Mouse (Mus musculus): ENCODE results near the gene Znrf2. TPM values are rescaled to one million over a fixed set of nuclear protein-coding genes. Genes with fewer than 3 reads are reported as not detected.
A peak's percentile ranks its signal among the peaks of the same experiment; 100 is the strongest.

Gene Znrf2
- total and polyA plus RNA-seq, 2 experiments from 2014 or later, result 5.9 to 45.9 TPM

DNA sequence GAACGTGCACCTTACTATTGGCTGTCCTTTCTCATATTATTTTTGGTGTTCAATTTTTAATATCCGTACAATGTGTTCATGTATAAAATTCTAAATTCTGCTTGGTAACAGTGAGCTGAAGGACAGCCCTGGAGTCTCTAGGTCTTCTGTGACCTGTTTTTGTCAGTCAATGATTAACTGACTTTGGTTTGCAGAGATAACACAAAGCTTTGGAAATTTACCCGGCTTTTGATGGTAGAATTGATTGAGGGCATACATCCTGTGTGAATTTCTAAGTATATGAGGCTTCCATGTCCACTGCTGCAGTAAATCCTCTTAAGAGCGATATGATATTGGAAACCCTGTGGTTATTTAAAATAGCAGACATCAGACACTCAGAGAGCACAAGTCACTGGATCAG lies 26.6 kb upstream of the Znrf2 start:
- ATAC-seq, result no peak
- no peaks in the 10 kb centered on the region for H3K4me1 ChIP-seq (ENCODE audit: insufficient read depth, low read length)

DNA sequence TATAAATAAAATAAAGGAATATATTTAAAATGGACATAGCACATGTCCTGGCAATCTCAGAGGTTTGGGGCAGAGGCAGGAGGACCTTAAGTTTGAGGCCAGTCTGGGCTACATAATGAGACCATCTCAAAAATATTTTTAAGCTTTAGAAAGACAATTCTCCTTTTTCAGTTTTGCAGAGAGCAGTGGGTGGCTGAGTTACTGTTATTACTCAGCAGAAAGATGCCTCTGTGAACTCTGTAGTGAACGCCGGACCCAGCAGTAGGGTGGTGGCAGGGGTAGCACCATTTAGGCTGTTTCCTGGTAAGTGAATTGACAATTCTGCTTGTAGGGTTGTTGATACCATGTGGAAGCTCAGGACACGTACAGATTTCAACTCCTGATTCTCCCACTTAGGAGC lies 22.9 kb upstream of the Znrf2 start:
- DNase-seq (ENCODE audit: low spot score) (no peak), ATAC-seq (no peak)
- H3K9ac ChIP-seq (replicated peaks; ENCODE audit: low read length), result no peak overlapping the region
- no peak overlapping the region for H3K4me2 ChIP-seq (ENCODE audit: low read depth, low read length)
- no peak overlapping the region for H3K4me3 ChIP-seq (ENCODE audit: low read length)
- H3K27ac ChIP-seq, result no peak overlapping the region
- no peaks in the 10 kb centered on the region for H3K36me3 ChIP-seq (ENCODE audit: insufficient read depth, low read length)
- H3K27me3 ChIP-seq (ENCODE audit: insufficient read depth, low read length), result no peaks in the 10 kb centered on the region
- no peak for TF ChIP-seq CTCF (IDR thresholded peaks at IDR 0.05; ENCODE audit: low read depth)
- WGBS, result 96% methylated on average over 3 of the region's 3 CpGs
- H3K9me3 ChIP-seq (ENCODE audit: low read length), result peaks cover 2% of the 10 kb centered on the region; the same call in 1 of the 2 replicates
- H3K4me1 ChIP-seq (ENCODE audit: insufficient read depth, low read length), result no peaks in the 10 kb centered on the region

More for the DNA sequence above, 26.6 kb upstream of the Znrf2 start:
- no peak overlapping the region for H3K4me2 ChIP-seq (ENCODE audit: low read depth, low read length)
- H3K4me3 ChIP-seq (ENCODE audit: low read length), result no peak overlapping the region
- no peak overlapping the region for H3K27ac ChIP-seq
- no peak overlapping the region for H3K9ac ChIP-seq (replicated peaks; ENCODE audit: low read length)
- TF ChIP-seq CTCF (IDR thresholded peaks at IDR 0.05; ENCODE audit: low read depth), result no peak
- 88% methylated on average over 4 of the region's 4 CpGs for WGBS
- no peaks in the 10 kb centered on the region for H3K36me3 ChIP-seq (ENCODE audit: insufficient read depth, low read length)
- H3K9me3 ChIP-seq (ENCODE audit: low read length), result no peaks in the 10 kb centered on the region
- no peak for DNase-seq (ENCODE audit: low spot score)
- H3K27me3 ChIP-seq (ENCODE audit: insufficient read depth, low read length), result no peaks in the 10 kb centered on the region

DNA sequence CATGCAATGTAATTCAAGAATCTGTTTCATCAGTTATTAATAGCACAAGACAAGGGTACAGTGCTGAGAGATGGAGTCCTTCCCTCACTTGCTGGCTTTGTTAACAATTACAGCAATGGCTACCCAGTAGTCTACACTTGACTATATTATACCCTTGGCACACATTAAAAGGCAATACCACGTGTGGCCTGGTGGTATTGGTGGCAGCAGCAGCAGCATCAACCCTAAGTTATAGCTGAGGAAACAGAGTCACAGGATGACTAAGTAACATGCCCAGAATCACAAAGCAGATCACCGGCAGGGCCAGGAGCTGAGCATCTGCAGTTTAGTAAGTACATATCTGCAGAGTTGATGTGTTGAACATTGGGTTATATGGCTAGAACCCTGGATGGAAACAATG lies 22.3 kb upstream of the Znrf2 start:
- Histone ChIP-seq H3K27ac (no peak overlapping the region), H3K9ac (replicated peaks; ENCODE audit: low read length) (no peak overlapping the region), H3K27me3 (ENCODE audit: insufficient read depth, low read length) (no peaks in the 10 kb centered on the region), H3K36me3 (ENCODE audit: insufficient read depth, low read length) (no peaks in the 10 kb centered on the region), H3K4me2 (ENCODE audit: low read depth, low read length) (no peak overlapping the region), H3K4me3 (ENCODE audit: low read length) (no peak overlapping the region), H3K4me1 (ENCODE audit: insufficient read depth, low read length) (no peaks in the 10 kb centered on the region), H3K9me3 (ENCODE audit: low read length) (peaks cover 4% of the 10 kb centered on the region; the same call in 1 of the 2 replicates)
- ATAC-seq (no peak), DNase-seq (ENCODE audit: low spot score) (no peak)
- no peak for TF ChIP-seq CTCF (IDR thresholded peaks at IDR 0.05; ENCODE audit: low read depth)
- whole genome bisulfite sequencing, result 71% methylated on average over 2 of the region's 2 CpGs

DNA sequence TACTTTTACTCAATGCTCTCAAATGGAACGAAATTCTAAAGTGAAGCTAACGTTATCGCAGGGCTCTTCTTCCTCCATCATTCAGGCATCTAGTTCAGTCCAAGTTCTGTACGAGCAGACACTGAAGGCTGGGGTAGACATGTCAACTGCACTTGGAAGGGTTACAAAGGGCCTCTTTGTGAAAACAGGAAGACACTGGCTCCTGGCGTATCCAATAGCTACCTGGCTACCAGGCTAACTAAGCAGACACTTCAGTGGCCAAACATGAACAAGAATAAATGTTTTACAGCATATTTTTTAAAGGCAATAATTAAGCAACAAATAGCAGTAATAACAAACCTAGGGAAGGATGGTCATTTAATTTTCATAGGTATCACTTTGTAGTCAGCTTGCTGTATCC lies 21.7 kb upstream of the Znrf2 start:
- WGBS, result 82% methylated on average over 5 of the region's 5 CpGs
- DNase-seq (ENCODE audit: low spot score), result no peak
- peaks cover 4% of the 10 kb centered on the region; the same call in 1 of the 2 replicates for H3K9me3 ChIP-seq (ENCODE audit: low read length)
- TF ChIP-seq CTCF (IDR thresholded peaks at IDR 0.05; ENCODE audit: low read depth), result no peak
- H3K36me3 ChIP-seq (ENCODE audit: insufficient read depth, low read length), result no peaks in the 10 kb centered on the region
- H3K9ac ChIP-seq (replicated peaks; ENCODE audit: low read length), result no peak overlapping the region
- no peak overlapping the region for H3K4me2 ChIP-seq (ENCODE audit: low read depth, low read length)
- ATAC-seq, result no peak
- no peak overlapping the region for H3K4me3 ChIP-seq (ENCODE audit: low read length)
- H3K27me3 ChIP-seq (ENCODE audit: insufficient read depth, low read length), result no peaks in the 10 kb centered on the region
- no peak overlapping the region for H3K27ac ChIP-seq
- H3K4me1 ChIP-seq (ENCODE audit: insufficient read depth, low read length), result no peaks in the 10 kb centered on the region

DNA sequence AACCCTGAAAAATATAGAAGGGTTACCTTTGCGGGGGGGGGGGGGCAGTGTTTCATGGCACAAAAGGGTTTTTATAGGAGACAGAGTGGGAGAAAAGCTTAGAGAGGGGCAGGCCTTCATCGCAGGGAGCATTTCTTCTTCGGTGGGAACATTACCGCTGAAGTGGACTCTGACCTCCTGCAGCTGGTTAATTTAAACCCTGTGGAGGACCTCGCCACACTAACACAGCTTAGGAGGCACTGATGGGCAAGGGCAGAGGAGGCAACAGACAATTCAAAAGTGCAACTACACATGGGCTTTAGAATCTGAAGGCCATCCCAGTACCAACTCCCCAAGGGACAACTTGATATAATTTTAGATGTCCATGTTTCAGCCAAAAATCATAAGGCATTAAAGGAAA lies 20.7 kb upstream of the Znrf2 start:
- H3K9ac ChIP-seq (replicated peaks; ENCODE audit: low read length), result no peak overlapping the region
- H3K4me1 ChIP-seq (ENCODE audit: insufficient read depth, low read length), result no peaks in the 10 kb centered on the region
- no peak overlapping the region for H3K4me3 ChIP-seq (ENCODE audit: low read length)
- 72% methylated on average over 5 of the region's 5 CpGs for WGBS
- no peak for ATAC-seq
- no peaks in the 10 kb centered on the region for H3K27me3 ChIP-seq (ENCODE audit: insufficient read depth, low read length)
- peaks cover 4% of the 10 kb centered on the region; the same call in 1 of the 2 replicates for H3K9me3 ChIP-seq (ENCODE audit: low read length)
- no peaks in the 10 kb centered on the region for H3K36me3 ChIP-seq (ENCODE audit: insufficient read depth, low read length)
- no peak overlapping the region for H3K27ac ChIP-seq
- no peak for DNase-seq (ENCODE audit: low spot score)
- H3K4me2 ChIP-seq (ENCODE audit: low read depth, low read length), result no peak overlapping the region
- TF ChIP-seq CTCF (IDR thresholded peaks at IDR 0.05; ENCODE audit: low read depth), result no peak

DNA sequence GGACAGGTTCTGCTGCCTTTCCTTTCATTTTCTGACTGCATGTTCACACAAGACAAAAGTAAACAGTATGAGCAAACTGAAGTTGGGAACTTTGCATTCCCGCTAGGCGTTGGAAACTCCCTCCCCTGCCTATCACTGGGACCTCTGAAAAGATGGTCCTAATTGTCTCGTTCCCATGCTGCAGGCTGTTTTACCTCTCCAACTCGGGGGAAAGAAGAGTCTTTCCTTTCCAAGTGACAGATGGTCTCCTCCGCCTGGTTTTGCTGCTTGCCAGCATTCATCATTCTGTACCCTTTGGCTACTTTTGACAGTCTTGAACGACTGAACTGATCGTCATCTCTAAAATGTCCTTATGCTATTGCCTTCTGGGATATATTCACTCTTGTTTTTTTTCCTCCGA lies 14.4 kb upstream of the Znrf2 start:
- Histone ChIP-seq H3K9ac (replicated peaks; ENCODE audit: low read length) (no peak overlapping the region), H3K4me1 (ENCODE audit: insufficient read depth, low read length) (no peaks in the 10 kb centered on the region), H3K27ac (no peak overlapping the region), H3K36me3 (ENCODE audit: insufficient read depth, low read length) (no peaks in the 10 kb centered on the region), H3K9me3 (ENCODE audit: low read length) (peaks cover 4% of the 10 kb centered on the region; the same call in 1 of the 2 replicates), H3K4me3 (ENCODE audit: low read length) (no peak overlapping the region), H3K4me2 (ENCODE audit: low read depth, low read length) (no peak overlapping the region), H3K27me3 (ENCODE audit: insufficient read depth, low read length) (no peaks in the 10 kb centered on the region)
- TF ChIP-seq CTCF (IDR thresholded peaks at IDR 0.05; ENCODE audit: low read depth), result no peak
- 0 out of 2 replicates have a peak, but pooled peaks have one; percentile 51 for ATAC-seq
- WGBS, result 39% methylated on average over 8 of the region's 8 CpGs
- DNase-seq (ENCODE audit: low spot score), result peak; percentile 68

DNA sequence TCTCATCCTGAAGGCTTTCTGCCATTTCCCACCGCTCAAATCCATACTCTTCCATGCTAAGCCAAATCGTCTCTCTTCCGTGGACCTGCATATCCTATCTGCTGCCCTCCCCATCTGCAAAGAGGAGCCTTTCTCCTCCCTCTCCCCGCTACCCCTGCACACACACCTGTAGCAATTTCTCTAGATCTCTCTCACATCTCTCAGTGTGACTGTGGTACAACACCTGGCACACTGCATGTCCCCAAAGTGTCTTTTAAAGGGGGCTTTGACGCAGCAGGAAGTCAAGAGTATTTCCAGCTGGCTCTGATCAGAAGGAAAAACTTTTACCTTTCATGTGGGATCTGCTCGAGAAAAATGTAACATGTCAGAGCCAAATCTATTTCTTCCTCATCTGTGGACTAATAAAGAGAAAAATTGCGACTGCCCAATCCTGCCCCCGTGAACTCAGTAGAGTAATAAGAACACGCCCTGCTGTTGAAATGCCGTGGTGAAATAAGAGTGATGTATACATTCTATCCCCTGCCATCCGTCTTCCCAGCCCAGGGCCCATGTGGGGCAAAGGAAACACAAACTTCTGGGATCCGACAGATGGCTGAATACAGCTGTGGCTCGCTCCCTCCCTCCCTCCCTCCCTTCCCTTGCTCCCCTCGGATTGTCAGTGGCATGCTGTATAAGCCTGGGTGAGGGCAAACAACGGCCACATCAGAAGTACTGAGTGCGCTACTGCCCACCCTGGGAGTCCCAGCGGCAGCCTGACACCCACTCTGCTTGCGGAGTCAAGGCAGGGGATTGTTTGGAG lies 12.5 kb upstream of the Znrf2 start:
- DNase-seq (ENCODE audit: low spot score) (no peak), ATAC-seq (no peak)
- Histone ChIP-seq H3K27ac (no peak overlapping the region), H3K36me3 (ENCODE audit: insufficient read depth, low read length) (no peaks in the 10 kb centered on the region), H3K9me3 (ENCODE audit: low read length) (no peaks in the 10 kb centered on the region), H3K4me3 (ENCODE audit: low read length) (no peak overlapping the region), H3K9ac (replicated peaks; ENCODE audit: low read length) (no peak overlapping the region), H3K27me3 (ENCODE audit: insufficient read depth, low read length) (no peaks in the 10 kb centered on the region), H3K4me1 (ENCODE audit: insufficient read depth, low read length) (no peaks in the 10 kb centered on the region), H3K4me2 (ENCODE audit: low read depth, low read length) (no peak overlapping the region)
- no peak for TF ChIP-seq CTCF (IDR thresholded peaks at IDR 0.05; ENCODE audit: low read depth)
- WGBS, result 61% methylated on average over 18 of the region's 18 CpGs

Data from hindbrain, postnatal 0 days (tissue).